Mouse (Mus musculus) limb, embryonic 11.5 days (tissue): ENCODE data around the gene Tbxas1. TPM values are rescaled to one million over a fixed set of nuclear protein-coding genes. Genes with fewer than 3 reads are reported as not detected.

ENCODE experiments used
- ATAC-seq: fragments of 200-750 bp; cut with Nextera tagmentation; 2 replicates; pipeline ENCODE4 v1.8.0; 2017; ENCODE audit warnings: low read depth; ENCODE audit not compliant: insufficient number of reproducible peaks, low FRiP score, low TSS enrichment
- DNase-seq: peaks from one replicate; pipeline ENCODE4 v3.0.0-alpha.2; 2015; ENCODE audit warnings: low spot score
- H3K27ac ChIP-seq: fragments of 300-500 bp; sonication (generic); replicated peaks from 2 replicates; pipeline ENCODE4 v1.5.1; 2014; ENCODE audit warnings: low read depth, mild to moderate bottlenecking, low read length
- H3K27me3 ChIP-seq: fragments of 300-500 bp; sonication (generic); 2 replicates; pipeline ENCODE4 v1.6.1; 2014; ENCODE audit warnings: mild to moderate bottlenecking, low read length, mixed read lengths; ENCODE audit not compliant: control insufficient read depth, insufficient read depth
- H3K36me3 ChIP-seq: fragments of 300-500 bp; sonication (generic); 2 replicates; pipeline ENCODE4 v1.6.1; 2014; ENCODE audit warnings: mild to moderate bottlenecking, low read length, moderate library complexity, mixed read lengths; ENCODE audit not compliant: control insufficient read depth, insufficient read depth
- H3K4me1 ChIP-seq: fragments of 300-500 bp; sonication (generic); 2 replicates; pipeline ENCODE4 v1.6.1; 2014; ENCODE audit warnings: low read length, mixed read lengths; ENCODE audit not compliant: control insufficient read depth, insufficient read depth
- H3K4me2 ChIP-seq: fragments of 300-500 bp; sonication (generic); 2 replicates; pipeline ENCODE4 v1.6.1; 2014; ENCODE audit warnings: low read depth, mild to moderate bottlenecking, moderate library complexity; ENCODE audit not compliant: severe bottlenecking
- H3K4me3 ChIP-seq: fragments of 300-500 bp; sonication (generic); 2 replicates; pipeline ENCODE4 v1.5.1; 2014; ENCODE audit warnings: low read depth, low read length
- H3K9ac ChIP-seq: fragments of 300-500 bp; sonication (generic); 2 replicates; pipeline ENCODE4 v1.6.1; 2014; ENCODE audit warnings: mild to moderate bottlenecking, low read length
- H3K9me3 ChIP-seq: fragments of 300-500 bp; sonication (generic); 2 replicates; pipeline ENCODE4 v1.6.1; 2016; ENCODE audit warnings: low read length; ENCODE audit not compliant: control insufficient read depth
- WGBS: fragments of 180-500 bp; shearing (Covaris S2); extraction: QIAGEN DNeasy Blood & Tissue Kit; methylation state at CpG from one replicate; pipeline ENCODE4 v1.1.7; 2014; 5-methylcytosine and 5-hydroxymethylcytosine counted together
- polyA plus RNA-seq: library from polyadenylated mRNA; unstranded; fragments of >200 nt; fragmentation: Nextera tagmentation; extraction: Ambion mirVana; gene quantifications from 2 replicates; pipeline ENCODE4 v1.2.1, GENCODE M21; 2014

Gene Tbxas1
- polyA plus RNA-seq, 1 experiment from 2014 or later, result 1.3 TPM

GRCm38 (mm10) chr6:38939096-38939495, 63.9 kb downstream of the Tbxas1 start:
- no peak for ATAC-seq
- no peak overlapping the region for H3K9ac ChIP-seq
- H3K27me3 ChIP-seq, result no peaks in the 10 kb centered on the region
- H3K36me3 ChIP-seq, result no peaks in the 10 kb centered on the region
- 78% methylated on average over 4 of the region's 4 CpGs for WGBS
- H3K27ac ChIP-seq, result no peak overlapping the region
- H3K4me2 ChIP-seq, result no peak overlapping the region
- H3K4me3 ChIP-seq, result no peak overlapping the region
- no peaks in the 10 kb centered on the region for H3K9me3 ChIP-seq
- H3K4me1 ChIP-seq, result no peaks in the 10 kb centered on the region
- no peak for DNase-seq

DNA sequence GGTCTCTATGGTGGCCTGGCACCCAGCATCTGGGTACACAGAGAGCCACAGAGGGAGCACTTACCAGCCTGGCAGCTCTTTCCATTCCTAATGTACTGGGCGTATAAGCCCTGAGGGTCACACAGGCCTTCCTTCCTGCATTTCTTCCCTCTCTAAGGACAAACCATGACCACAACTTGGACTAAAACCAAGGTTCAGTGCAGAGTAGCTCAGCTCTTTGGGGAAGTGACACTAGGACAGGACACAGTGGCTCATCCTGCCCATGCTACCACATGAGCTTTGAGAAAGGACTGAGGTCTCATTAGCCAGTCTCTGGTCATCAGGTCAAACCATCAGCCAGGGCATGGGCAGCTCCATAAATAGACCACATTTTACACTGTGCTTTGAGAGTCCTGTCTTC, 65.8 kb downstream of the Tbxas1 start:
- WGBS, result 86% methylated on average over 1 of the region's 1 CpGs
- no peak overlapping the region for H3K4me2 ChIP-seq
- H3K27me3 ChIP-seq, result no peaks in the 10 kb centered on the region
- DNase-seq (no peak), ATAC-seq (no peak)
- no peaks in the 10 kb centered on the region for H3K9me3 ChIP-seq
- H3K36me3 ChIP-seq, result no peaks in the 10 kb centered on the region
- H3K27ac ChIP-seq, result no peak overlapping the region
- H3K4me1 ChIP-seq, result no peaks in the 10 kb centered on the region
- no peak overlapping the region for H3K4me3 ChIP-seq
- H3K9ac ChIP-seq, result no peak overlapping the region

- ATAC-seq (no peak), DNase-seq (no peak)
- H3K27ac ChIP-seq, result no peak overlapping the region
- no peaks in the 10 kb centered on the region for H3K4me1 ChIP-seq
- no peaks in the 10 kb centered on the region for H3K9me3 ChIP-seq
- WGBS, result 97% methylated on average over 3 of the region's 3 CpGs
- no peak overlapping the region for H3K9ac ChIP-seq
- H3K36me3 ChIP-seq, result no peaks in the 10 kb centered on the region
- H3K27me3 ChIP-seq, result no peaks in the 10 kb centered on the region
- no peak overlapping the region for H3K4me3 ChIP-seq
- no peak overlapping the region for H3K4me2 ChIP-seq
Measured at GRCm38 (mm10) chr6:38942771-38943170, 67.6 kb downstream of the Tbxas1 start.

DNA sequence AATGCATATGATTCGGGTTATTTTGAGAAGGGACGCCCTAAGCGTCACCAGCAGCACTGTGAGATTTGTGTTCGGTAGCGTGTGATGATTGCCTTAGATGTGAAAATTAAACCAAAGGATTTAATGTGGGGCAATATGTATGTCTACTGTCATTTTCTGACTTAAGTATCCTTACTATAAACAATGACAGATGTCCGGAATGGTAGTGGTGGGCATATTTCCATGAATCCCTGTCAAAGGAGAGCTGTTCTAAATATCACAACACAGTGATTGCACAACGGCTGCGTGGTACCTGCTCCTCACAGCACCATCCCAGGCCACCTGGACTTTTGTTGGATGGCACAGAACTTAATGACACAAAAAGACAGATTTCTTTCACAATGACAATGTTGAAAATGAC, 69.2 kb downstream of the Tbxas1 start:
- Histone ChIP-seq H3K9me3 (no peaks in the 10 kb centered on the region), H3K4me3 (no peak overlapping the region), H3K4me1 (no peaks in the 10 kb centered on the region), H3K27ac (no peak overlapping the region), H3K9ac (no peak overlapping the region), H3K4me2 (no peak overlapping the region), H3K36me3 (no peaks in the 10 kb centered on the region), H3K27me3 (no peaks in the 10 kb centered on the region)
- ATAC-seq (no peak), DNase-seq (no peak)
- 92% methylated on average over 8 of the region's 8 CpGs for WGBS

- 87% methylated on average over 7 of the region's 7 CpGs for WGBS
- ATAC-seq (no peak), DNase-seq (no peak)
- Histone ChIP-seq H3K4me3 (no peak overlapping the region), H3K36me3 (no peaks in the 10 kb centered on the region), H3K9me3 (no peaks in the 10 kb centered on the region), H3K27me3 (no peaks in the 10 kb centered on the region), H3K27ac (no peak overlapping the region), H3K4me1 (no peaks in the 10 kb centered on the region), H3K9ac (no peak overlapping the region), H3K4me2 (no peak overlapping the region)
Measured at GRCm38 (mm10) chr6:38944826-38945225, 69.6 kb downstream of the Tbxas1 start.

DNA sequence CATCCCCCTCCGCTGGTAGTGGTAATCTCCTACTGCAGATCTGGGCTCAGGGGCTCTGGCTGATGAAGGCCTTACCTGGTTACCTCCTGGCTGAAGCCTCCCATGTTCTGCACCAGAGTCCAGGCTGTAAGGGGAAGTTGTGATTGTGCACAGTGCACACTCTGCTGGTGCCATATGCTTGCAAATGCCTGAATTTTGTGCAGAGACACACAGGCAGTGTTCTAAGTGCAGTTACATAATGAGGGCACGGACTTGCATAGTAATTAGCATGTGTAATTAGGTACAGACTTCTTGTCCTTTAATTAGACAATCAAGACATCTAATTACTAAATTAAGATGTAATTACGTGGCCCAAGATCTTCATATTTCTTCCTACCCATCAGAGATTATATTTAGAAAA, 70.5 kb downstream of the Tbxas1 start:
- ATAC-seq, result no peak
- H3K4me3 ChIP-seq, result no peak overlapping the region
- H3K9ac ChIP-seq, result no peak overlapping the region
- no peak overlapping the region for H3K27ac ChIP-seq
- 80% methylated on average over 3 of the region's 3 CpGs for WGBS
- no peaks in the 10 kb centered on the region for H3K4me1 ChIP-seq
- no peaks in the 10 kb centered on the region for H3K27me3 ChIP-seq
- no peak overlapping the region for H3K4me2 ChIP-seq
- no peak for DNase-seq
- H3K36me3 ChIP-seq, result no peaks in the 10 kb centered on the region
- H3K9me3 ChIP-seq, result no peaks in the 10 kb centered on the region

GRCm38 (mm10) chr6:38947282-38947681, 72.1 kb downstream of the Tbxas1 start:
- no peak for ATAC-seq

DNA sequence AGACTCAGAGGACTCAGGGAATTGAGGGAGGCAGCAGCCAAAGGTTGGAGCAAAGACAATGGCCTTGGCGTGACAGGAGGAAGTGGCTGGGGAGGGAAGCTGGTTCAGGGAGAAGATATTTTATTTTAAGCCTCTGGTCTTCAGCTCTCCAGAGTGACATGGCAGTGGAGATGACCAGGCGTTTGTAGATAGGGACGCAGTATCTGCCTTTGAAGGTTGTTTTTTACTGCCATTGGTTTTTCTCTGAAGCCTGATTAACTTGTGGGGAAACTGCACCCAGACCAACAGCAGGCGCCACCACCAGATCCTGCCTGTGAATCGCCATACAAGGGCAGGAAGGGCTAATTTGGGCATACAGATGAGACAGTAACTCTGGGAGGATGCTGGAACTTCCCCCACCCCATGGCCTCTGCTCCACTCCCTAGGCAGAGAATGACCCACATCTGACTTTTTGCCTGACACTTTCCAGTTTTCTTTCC, 74.5 kb downstream of the Tbxas1 start:
- WGBS, result 30% methylated on average over 5 of the region's 5 CpGs
- ATAC-seq (no peak), DNase-seq (no peak)
- H3K4me2 ChIP-seq, result no peak overlapping the region
- H3K9me3 ChIP-seq, result no peaks in the 10 kb centered on the region
- H3K4me3 ChIP-seq, result no peak overlapping the region
- H3K36me3 ChIP-seq, result no peaks in the 10 kb centered on the region
- H3K4me1 ChIP-seq, result no peaks in the 10 kb centered on the region
- no peak overlapping the region for H3K9ac ChIP-seq
- H3K27me3 ChIP-seq, result no peaks in the 10 kb centered on the region
- no peak overlapping the region for H3K27ac ChIP-seq

More at GRCm38 (mm10) chr6:38947282-38947681, 72.1 kb downstream of the Tbxas1 start:
- DNase-seq, result no peak
- H3K9me3 ChIP-seq, result no peaks in the 10 kb centered on the region
- WGBS, result 83% methylated on average over 4 of the region's 4 CpGs
- H3K4me1 ChIP-seq, result no peaks in the 10 kb centered on the region
- no peaks in the 10 kb centered on the region for H3K27me3 ChIP-seq
- H3K9ac ChIP-seq, result no peak overlapping the region
- H3K4me3 ChIP-seq, result no peak overlapping the region
- no peaks in the 10 kb centered on the region for H3K36me3 ChIP-seq
- no peak overlapping the region for H3K27ac ChIP-seq
- no peak overlapping the region for H3K4me2 ChIP-seq

- Histone ChIP-seq H3K4me1 (no peaks in the 10 kb centered on the region), H3K9ac (no peak overlapping the region), H3K27ac (no peak overlapping the region), H3K4me3 (no peak overlapping the region), H3K27me3 (no peaks in the 10 kb centered on the region), H3K4me2 (no peak overlapping the region), H3K9me3 (no peaks in the 10 kb centered on the region), H3K36me3 (no peaks in the 10 kb centered on the region)
- no peak for ATAC-seq
- no peak for DNase-seq
- WGBS, result 69% methylated on average over 4 of the region's 4 CpGs
Measured at GRCm38 (mm10) chr6:38950341-38950740, 75.1 kb downstream of the Tbxas1 start.
